Mouse (Mus musculus): ENCODE measurements around the gene Ccp110. TPM values are rescaled to one million over a fixed set of nuclear protein-coding genes. Genes with fewer than 3 reads are reported as not detected.

Gene Ccp110
- polyA plus RNA-seq, 1 experiment, result 1.5 TPM

DNA sequence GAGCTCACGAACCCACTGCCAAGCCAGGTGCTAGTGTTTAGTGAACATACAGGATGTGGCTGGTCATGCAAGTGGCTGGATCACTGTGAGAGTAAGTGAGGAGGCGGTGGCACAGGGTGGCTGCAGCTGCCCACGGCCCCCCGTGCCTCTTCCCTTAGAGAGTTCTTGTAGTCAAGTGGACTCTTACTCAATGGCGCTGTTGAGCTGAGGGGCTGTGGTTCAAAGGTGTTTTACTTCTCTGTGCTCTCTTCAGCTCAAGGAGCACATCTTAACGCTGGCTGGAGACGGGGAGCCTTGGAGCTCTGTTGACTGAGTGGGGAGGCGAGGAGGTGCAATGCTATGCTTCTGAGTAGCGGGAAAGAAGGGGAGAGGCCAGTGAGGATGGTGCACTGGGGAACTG, 11.6 kb downstream of the Ccp110 start:
- WGBS, result 91% methylated on average over 9 of the region's 9 CpGs
- no peak for DNase-seq (ENCODE audit: low read depth in 1 of 2, low spot score in 2 of 2)
- peaks cover 4% of the 10 kb centered on the region for H3K36me3 ChIP-seq (ENCODE audit: control insufficient read depth, insufficient read depth, low read length)

DNA sequence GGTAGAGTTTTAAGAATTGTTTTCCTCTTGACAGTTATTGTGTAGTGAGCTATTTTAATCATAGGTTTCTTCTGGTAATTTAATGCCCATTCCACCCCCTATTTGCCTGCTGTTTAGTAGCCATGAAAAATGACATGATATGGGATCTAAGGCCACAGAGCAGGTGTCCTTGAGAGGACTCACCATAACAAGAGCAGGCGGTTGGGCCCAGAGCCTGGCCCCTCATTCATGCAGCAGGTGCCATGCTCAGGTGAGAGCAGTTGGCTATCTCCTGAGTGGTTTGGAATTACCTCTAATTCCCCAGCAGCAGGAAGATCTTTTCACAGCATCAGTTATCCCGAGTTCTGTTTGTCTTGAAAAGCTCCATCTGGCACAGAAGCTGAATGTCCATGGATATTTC, 13.1 kb downstream of the Ccp110 start:
- TF ChIP-seq POLR2A (IDR thresholded peaks at IDR 0.05; ENCODE audit: low read depth, low read length) (no peak), CTCF (IDR thresholded peaks at IDR 0.05; ENCODE audit: extremely low read depth, insufficient read depth, insufficient read length, insufficient replicate concordance) (no peak)
- peaks cover 5% of the 10 kb centered on the region; the same call in 1 of the 2 replicates for H3K36me3 ChIP-seq (ENCODE audit: control insufficient read depth, insufficient read depth, low read length)
- H3K4me1 ChIP-seq (ENCODE audit: control insufficient read depth, insufficient read depth, insufficient read length), result no peaks in the 10 kb centered on the region
- no peak overlapping the region for H3K27ac ChIP-seq (ENCODE audit: insufficient read depth, low read length)
- whole genome bisulfite sequencing, result 92% methylated on average over 2 of the region's 2 CpGs
- no peak overlapping the region for H3K4me3 ChIP-seq (ENCODE audit: extremely low read depth, insufficient read depth, insufficient read length)
- DNase-seq (ENCODE audit: low read depth in 1 of 2, low spot score in 2 of 2), result no peak
- no peaks in the 10 kb centered on the region for H3K27me3 ChIP-seq (ENCODE audit: control insufficient read depth, insufficient read depth, low read length)

More for the DNA sequence above, 11.6 kb downstream of the Ccp110 start:
- Histone ChIP-seq H3K4me1 (ENCODE audit: control insufficient read depth, insufficient read depth, insufficient read length) (no peaks in the 10 kb centered on the region), H3K4me3 (ENCODE audit: extremely low read depth, insufficient read depth, insufficient read length) (no peak overlapping the region), H3K27me3 (ENCODE audit: control insufficient read depth, insufficient read depth, low read length) (no peaks in the 10 kb centered on the region), H3K27ac (ENCODE audit: insufficient read depth, low read length) (no peak overlapping the region)
- TF ChIP-seq CTCF (IDR thresholded peaks at IDR 0.05; ENCODE audit: extremely low read depth, insufficient read depth, insufficient read length, insufficient replicate concordance), result no peak
- TF ChIP-seq POLR2A (IDR thresholded peaks at IDR 0.05; ENCODE audit: low read depth, low read length), result no peak

DNA sequence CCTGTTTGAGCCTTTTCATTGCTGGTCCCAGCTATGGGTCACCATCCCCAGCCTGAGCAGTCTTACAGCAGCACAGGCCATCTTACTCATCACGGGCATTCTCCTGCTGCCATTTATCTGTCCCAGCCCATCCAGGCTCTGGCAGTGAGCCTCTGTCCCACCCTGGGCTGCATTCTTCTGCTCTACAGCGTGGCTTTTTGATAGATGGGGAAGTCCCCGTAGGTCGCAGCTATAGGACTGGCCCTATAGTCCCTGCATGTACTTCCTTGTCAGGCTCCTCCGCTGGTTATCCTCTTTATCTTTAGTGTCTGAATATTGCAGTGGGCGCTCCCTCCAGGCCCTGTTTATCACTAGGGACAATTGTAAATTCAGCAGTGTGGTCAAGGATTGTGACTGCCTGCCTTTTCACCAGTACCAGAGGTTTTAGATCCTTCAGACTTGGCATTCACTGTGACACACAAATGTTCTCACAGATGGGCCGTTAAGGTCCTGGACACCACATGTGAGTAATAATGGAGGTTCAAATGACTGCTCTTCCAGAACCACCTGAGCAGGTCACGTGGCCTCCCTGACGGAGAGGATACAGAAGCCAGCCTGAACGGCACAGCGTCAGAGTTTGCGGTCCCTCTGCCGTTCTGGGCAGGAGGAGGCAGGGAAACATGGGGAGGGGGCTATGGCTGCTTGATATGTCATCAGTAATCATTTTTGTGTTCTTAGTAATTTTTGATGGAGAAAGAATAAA, 16.7 kb downstream of the Ccp110 start:
- Histone ChIP-seq H3K4me1 (ENCODE audit: control insufficient read depth, insufficient read depth, insufficient read length) (no peaks in the 10 kb centered on the region), H3K27ac (ENCODE audit: insufficient read depth, low read length) (no peak overlapping the region), H3K4me3 (ENCODE audit: extremely low read depth, insufficient read depth, insufficient read length) (no peak overlapping the region), H3K27me3 (ENCODE audit: control insufficient read depth, insufficient read depth, low read length) (no peaks in the 10 kb centered on the region), H3K36me3 (ENCODE audit: control insufficient read depth, insufficient read depth, low read length) (peaks cover 5% of the 10 kb centered on the region)
- WGBS, result 94% methylated on average over 13 of the region's 13 CpGs
- TF ChIP-seq CTCF (IDR thresholded peaks at IDR 0.05; ENCODE audit: extremely low read depth, insufficient read depth, insufficient read length, insufficient replicate concordance), result no peak
- TF ChIP-seq POLR2A (IDR thresholded peaks at IDR 0.05; ENCODE audit: low read depth, low read length), result no peak
- DNase-seq (ENCODE audit: low read depth in 1 of 2, low spot score in 2 of 2), result no peak

DNA sequence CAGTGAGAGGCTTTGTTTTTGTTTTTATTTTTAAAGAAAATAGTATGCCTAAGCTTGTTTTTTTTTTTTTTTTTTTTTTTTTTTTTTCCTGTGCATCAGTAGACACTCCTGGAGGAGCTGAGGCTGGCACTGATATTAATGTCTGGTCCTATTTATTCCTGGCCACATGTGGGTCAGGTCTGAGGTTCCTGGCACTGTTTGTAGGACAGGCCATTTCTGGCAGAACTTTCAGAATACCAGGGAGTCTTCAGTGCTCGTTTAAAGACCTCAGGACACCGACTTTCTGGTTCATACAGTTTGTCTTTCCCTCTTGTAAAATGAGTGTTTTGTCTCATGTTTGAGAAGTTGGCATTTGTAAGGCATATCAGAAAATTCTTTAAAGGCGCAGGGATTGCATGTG, 19.4 kb downstream of the Ccp110 start:
- Histone ChIP-seq H3K27me3 (ENCODE audit: control insufficient read depth, insufficient read depth, low read length) (no peaks in the 10 kb centered on the region), H3K36me3 (ENCODE audit: control insufficient read depth, insufficient read depth, low read length) (peaks cover 8% of the 10 kb centered on the region), H3K27ac (ENCODE audit: insufficient read depth, low read length) (no peak overlapping the region), H3K4me1 (ENCODE audit: control insufficient read depth, insufficient read depth, insufficient read length) (no peaks in the 10 kb centered on the region), H3K4me3 (ENCODE audit: extremely low read depth, insufficient read depth, insufficient read length) (no peak overlapping the region)
- TF ChIP-seq POLR2A (IDR thresholded peaks at IDR 0.05; ENCODE audit: low read depth, low read length) (no peak), CTCF (IDR thresholded peaks at IDR 0.05; ENCODE audit: extremely low read depth, insufficient read depth, insufficient read length, insufficient replicate concordance) (no peak)
- DNase-seq (ENCODE audit: low read depth in 1 of 2, low spot score in 2 of 2), result no peak
- 95% methylated on average over 3 of the region's 3 CpGs for WGBS

DNA sequence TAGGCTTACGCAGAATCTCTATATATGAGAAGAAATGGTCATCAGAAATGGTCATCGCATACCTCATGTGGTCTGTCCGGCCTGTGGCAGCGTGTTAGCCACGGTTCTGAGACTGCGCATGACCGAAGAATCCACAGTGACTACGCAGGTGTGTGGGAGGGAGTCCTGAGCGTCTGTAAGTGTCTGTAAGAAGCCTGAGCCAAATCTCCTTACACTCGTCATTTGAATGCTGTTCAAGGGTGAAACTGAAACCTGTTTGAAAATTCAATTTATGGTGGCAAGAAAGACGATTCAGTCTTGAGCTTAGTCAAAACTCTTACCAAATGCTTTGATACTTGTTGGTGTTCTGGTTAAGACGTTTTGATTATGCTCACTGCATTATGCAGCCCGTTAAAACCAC, 20.9 kb downstream of the Ccp110 start:
- Histone ChIP-seq H3K4me3 (ENCODE audit: extremely low read depth, insufficient read depth, insufficient read length) (no peak overlapping the region), H3K27me3 (ENCODE audit: control insufficient read depth, insufficient read depth, low read length) (no peaks in the 10 kb centered on the region), H3K4me1 (ENCODE audit: control insufficient read depth, insufficient read depth, insufficient read length) (no peaks in the 10 kb centered on the region), H3K27ac (ENCODE audit: insufficient read depth, low read length) (no peak overlapping the region), H3K36me3 (ENCODE audit: control insufficient read depth, insufficient read depth, low read length) (peaks cover 5% of the 10 kb centered on the region)
- DNase-seq (ENCODE audit: low read depth in 1 of 2, low spot score in 2 of 2), result no peak
- TF ChIP-seq CTCF (IDR thresholded peaks at IDR 0.05; ENCODE audit: extremely low read depth, insufficient read depth, insufficient read length, insufficient replicate concordance), result no peak
- no peak for TF ChIP-seq POLR2A (IDR thresholded peaks at IDR 0.05; ENCODE audit: low read depth, low read length)
- WGBS, result 95% methylated on average over 13 of the region's 13 CpGs

DNA sequence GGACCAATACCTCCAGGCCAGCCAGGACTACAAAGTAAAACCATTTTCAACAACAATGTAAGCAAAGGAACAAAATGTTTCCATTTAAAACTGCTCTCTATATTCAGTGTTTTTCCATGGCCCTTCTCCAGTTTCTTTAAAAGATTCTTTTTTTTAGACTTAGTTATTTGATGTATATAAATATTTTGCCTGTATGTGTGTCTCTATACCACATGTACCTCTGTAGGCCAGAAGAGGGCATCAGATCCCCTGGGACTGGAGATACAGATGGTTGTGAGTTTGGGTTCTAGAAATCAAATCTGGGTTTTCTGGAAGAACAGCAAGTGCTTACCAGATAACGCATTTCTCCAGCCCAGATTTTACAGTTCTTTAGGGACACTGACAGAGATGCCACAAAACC, 26.4 kb downstream of the Ccp110 start:
- Histone ChIP-seq H3K27me3 (ENCODE audit: control insufficient read depth, insufficient read depth, low read length) (no peaks in the 10 kb centered on the region), H3K4me3 (ENCODE audit: extremely low read depth, insufficient read depth, insufficient read length) (no peak overlapping the region), H3K27ac (ENCODE audit: insufficient read depth, low read length) (no peak overlapping the region), H3K4me1 (ENCODE audit: control insufficient read depth, insufficient read depth, insufficient read length) (peaks cover 5% of the 10 kb centered on the region; the same call in 1 of the 2 replicates), H3K36me3 (ENCODE audit: control insufficient read depth, insufficient read depth, low read length) (peaks cover 3% of the 10 kb centered on the region)
- WGBS, result 85% methylated on average over 1 of the region's 1 CpGs
- TF ChIP-seq CTCF (IDR thresholded peaks at IDR 0.05; ENCODE audit: extremely low read depth, insufficient read depth, insufficient read length, insufficient replicate concordance) (no peak), POLR2A (IDR thresholded peaks at IDR 0.05; ENCODE audit: low read depth, low read length) (no peak)
- no peak for DNase-seq (ENCODE audit: low read depth in 1 of 2, low spot score in 2 of 2)

DNA sequence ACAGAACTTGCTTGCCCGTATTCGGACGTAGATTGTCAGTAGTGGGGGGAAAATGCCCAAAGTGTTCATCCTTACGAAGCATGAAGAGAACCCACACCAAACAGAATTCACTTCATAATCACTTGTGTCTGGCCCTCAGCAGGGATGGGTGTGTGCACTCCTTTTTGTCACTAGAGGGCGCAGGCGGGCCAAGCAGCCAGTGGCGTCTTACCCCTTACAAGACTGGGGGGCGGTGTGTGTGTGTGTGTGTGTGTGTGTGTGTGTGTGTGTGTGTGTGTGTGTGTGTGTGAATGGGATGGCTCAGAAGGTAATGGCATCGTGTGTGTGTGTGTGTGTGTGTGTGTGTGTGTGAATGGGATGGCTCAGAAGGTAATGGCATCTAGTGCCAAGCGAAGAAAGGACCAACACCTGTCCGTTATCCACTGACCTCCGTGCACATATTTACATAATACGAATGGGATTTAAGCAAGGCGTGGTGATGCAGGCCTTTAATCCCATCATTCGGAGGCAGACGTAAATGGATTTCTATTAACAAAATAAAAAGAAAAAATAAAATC, 27.7 kb downstream of the Ccp110 start, which contains the start of gene Vps35l:
Gene Vps35l (plus strand): TSS at position 252 of the 557 bp plus-strand sequence.
- Histone ChIP-seq H3K4me3 (ENCODE audit: extremely low read depth, insufficient read depth, insufficient read length) (peak within 1 kb of the TSS; percentile 79), H3K4me1 (ENCODE audit: control insufficient read depth, insufficient read depth, insufficient read length) (peaks cover 5% of the 10 kb centered on the region; the same call in 1 of the 2 replicates), H3K27me3 (ENCODE audit: control insufficient read depth, insufficient read depth, low read length) (no peaks in the 10 kb centered on the region), H3K36me3 (ENCODE audit: control insufficient read depth, insufficient read depth, low read length) (peaks cover 2% of the 10 kb centered on the region), H3K27ac (ENCODE audit: insufficient read depth, low read length) (peak within 1 kb of the TSS; percentile 31)
- peak; percentile 76 to 79 for DNase-seq (ENCODE audit: low read depth in 1 of 2, low spot score in 2 of 2)
- WGBS, result 3% methylated on average over 15 of the region's 16 CpGs
- TF ChIP-seq POLR2A (IDR thresholded peaks at IDR 0.05; ENCODE audit: low read depth, low read length) (no peak), CTCF (IDR thresholded peaks at IDR 0.05; ENCODE audit: extremely low read depth, insufficient read depth, insufficient read length, insufficient replicate concordance) (peak; percentile 82; the same call in 1 of the 2 replicates)
